Comparison of ENCODE assay signal across 9 mouse cellular contexts in genomic region chr2:96319201-96319600, GRCm38 (mm10). TPM values are rescaled to one million over a fixed set of nuclear protein-coding genes. Genes with fewer than 3 reads are reported as not detected.
DNase-seq lines count a peak whose midpoint lies in the region; ATAC-seq lines count a peak whose summit lies in the region.
"Had no signal": no experiment of that assay in that cellular context is flagged by ENCODE, and none has a peak within 500 bp of the region (broad histone marks: within the 10 kb centered on the region; RNA-seq: fewer than 3 reads in every experiment).

No protein-coding gene starts in this region.

- no peak overlapping the region for H3K9ac ChIP-seq in limb, embryonic 12.5 days (replicated peaks)
- peak overlapping the region; percentile 36 for H3K9ac ChIP-seq in forebrain, embryonic 16.5 days (replicated peaks; ENCODE audit: low read depth, low read length)

- H3K4me2 ChIP-seq in limb, embryonic 12.5 days = peak overlapping the region; percentile 36; the same call in 1 of the 2 replicates
- H3K4me2 ChIP-seq in forebrain, embryonic 16.5 days (ENCODE audit: low read length) = peak overlapping the region; percentile 82

- DNase-seq in limb, embryonic 10.5 days (ENCODE audit: low spot score) = no peak
- DNase-seq in midbrain, embryonic 10.5 days (ENCODE audit: low spot score) = no peak
- DNase-seq in thymus, postnatal 25 days = no peak
- DNase-seq in urinary bladder, postnatal 14 days (ENCODE audit: low spot score) = no peak
- no peak for DNase-seq in urinary bladder, adult 18-20 months (ENCODE audit: low spot score in 2 of 2)
- no peak for DNase-seq in lung, postnatal 25 days (ENCODE audit: low spot score)

- H3K4me1 ChIP-seq in limb, embryonic 12.5 days (replicated peaks) = no peaks in the 10 kb centered on the region; the same call in 1 of the 2 replicates
- peaks cover 9% of the 10 kb centered on the region for H3K4me1 ChIP-seq in limb, embryonic 10.5 days
- H3K4me1 ChIP-seq in forebrain, embryonic 16.5 days (replicated peaks; ENCODE audit: control insufficient read depth, insufficient read depth, low read length) = peaks cover 13% of the 10 kb centered on the region
- peaks cover 47% of the 10 kb centered on the region for H3K4me1 ChIP-seq in midbrain, embryonic 10.5 days

- peaks cover 22% of the 10 kb centered on the region for H3K27me3 ChIP-seq in limb, embryonic 12.5 days
- peaks cover 12% of the 10 kb centered on the region; the same call in 1 of the 2 replicates for H3K27me3 ChIP-seq in limb, embryonic 10.5 days (ENCODE audit: low read depth, poor library complexity, severe bottlenecking)
- no peaks in the 10 kb centered on the region for H3K27me3 ChIP-seq in forebrain, embryonic 16.5 days (replicated peaks; ENCODE audit: control insufficient read depth, insufficient read depth, low read length)
- 0 out of 2 replicates have a peak, but pooled peaks cover 5% of the 10 kb centered on the region for H3K27me3 ChIP-seq in midbrain, embryonic 10.5 days (ENCODE audit: low read depth, poor library complexity, severe bottlenecking)

- no peak for ATAC-seq in limb, embryonic 12.5 days (ENCODE audit: insufficient number of reproducible peaks, insufficient read depth, low FRiP score, low TSS enrichment, low read depth)
- peak; percentile 49 for ATAC-seq in forebrain, embryonic 16.5 days

- WGBS in limb, embryonic 12.5 days = 7% methylated on average over 8 of the region's 8 CpGs
- WGBS in limb, embryonic 10.5 days = 6% methylated on average over 8 of the region's 8 CpGs
- WGBS in forebrain, embryonic 16.5 days = 2% methylated on average over 8 of the region's 8 CpGs
- WGBS in midbrain, embryonic 10.5 days = 3% methylated on average over 8 of the region's 8 CpGs

- H3K36me3 ChIP-seq in limb, embryonic 12.5 days = no peaks in the 10 kb centered on the region
- H3K36me3 ChIP-seq in limb, embryonic 10.5 days = no peaks in the 10 kb centered on the region
- H3K36me3 ChIP-seq in forebrain, embryonic 16.5 days (ENCODE audit: control insufficient read depth, insufficient read depth) = no peaks in the 10 kb centered on the region
- H3K36me3 ChIP-seq in midbrain, embryonic 10.5 days = no peaks in the 10 kb centered on the region
- H3K36me3 ChIP-seq: G1E had no signal

- no peaks in the 10 kb centered on the region for H3K9me3 ChIP-seq in limb, embryonic 12.5 days
- no peaks in the 10 kb centered on the region for H3K9me3 ChIP-seq in limb, embryonic 10.5 days (replicated peaks)
- H3K9me3 ChIP-seq in forebrain, embryonic 16.5 days (ENCODE audit: control insufficient read depth, low read length) = no peaks in the 10 kb centered on the region
- H3K9me3 ChIP-seq in midbrain, embryonic 10.5 days (replicated peaks) = no peaks in the 10 kb centered on the region

- H3K4me3 ChIP-seq in limb, embryonic 12.5 days (replicated peaks) = 0 out of 2 replicates have a peak overlapping the region, but pooled peaks have one; percentile 4
- no peak overlapping the region for H3K4me3 ChIP-seq in limb, embryonic 10.5 days
- H3K4me3 ChIP-seq in forebrain, embryonic 16.5 days (replicated peaks; ENCODE audit: low read length) = peak overlapping the region; percentile 37
- peak overlapping the region; percentile 58 for H3K4me3 ChIP-seq in midbrain, embryonic 10.5 days

- no peak overlapping the region for H3K27ac ChIP-seq in limb, embryonic 12.5 days
- H3K27ac ChIP-seq in limb, embryonic 10.5 days = no peak overlapping the region
- H3K27ac ChIP-seq in forebrain, embryonic 16.5 days (ENCODE audit: low read length) = no peak overlapping the region
- H3K27ac ChIP-seq in midbrain, embryonic 10.5 days (replicated peaks) = peak overlapping the region; percentile 52; the same call in 1 of the 2 replicates

RNA-seq across cellular contexts. Expression of gene Lrrc4c, which starts 1.2 kb away (rescaled TPM):
- 2.0 TPM in 2 replicates for polyA plus RNA-seq in limb, embryonic 12.5 days (2016; fragmentation: Nextera tagmentation; extraction: Ambion mirVana)
- 0.36 and 0.43 TPM in 2 replicates for polyA plus RNA-seq in limb, embryonic 10.5 days (2016; fragmentation: Nextera tagmentation; extraction: Ambion mirVana)
- polyA plus RNA-seq in forebrain, embryonic 16.5 days (2015; fragmentation: Nextera tagmentation; extraction: Ambion mirVana) = 26.5 and 30.9 TPM in 2 replicates
- 1.0 and 2.0 TPM in 2 replicates for polyA plus RNA-seq in midbrain, embryonic 10.5 days (2016; fragmentation: Nextera tagmentation; extraction: Ambion mirVana)
- polyA plus RNA-seq: G1E had no signal
